Comparison of ENCODE assay signal across 23 mouse cellular contexts in the genomic region with DNA sequence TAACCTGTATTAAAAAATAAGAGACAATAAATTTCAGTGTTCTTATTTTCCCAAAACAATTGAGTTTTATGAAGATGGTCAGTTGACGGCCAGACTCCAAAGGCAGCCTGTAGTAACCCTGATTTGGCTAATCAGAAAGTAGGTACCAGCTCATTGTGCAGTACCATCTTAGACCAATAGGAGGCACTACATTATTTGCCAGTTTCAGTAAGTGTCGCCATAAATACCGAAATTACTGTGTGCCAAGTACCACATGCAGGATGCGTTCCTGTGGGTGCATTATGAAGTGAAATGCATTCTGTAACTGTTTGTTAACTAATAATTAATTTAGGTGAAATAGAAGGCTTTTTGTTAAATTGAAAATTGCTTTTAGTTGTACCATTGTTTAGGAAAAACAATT.
DNase-seq lines count a peak whose midpoint lies in the region; ATAC-seq and TF ChIP-seq lines count a peak whose summit lies in the region.
"Had no signal": no experiment of that assay in that cellular context is flagged by ENCODE, and none has a peak within 500 bp of the region (broad histone marks: within the 10 kb centered on the region; RNA-seq: fewer than 3 reads in every experiment).

No protein-coding gene starts in this region.

- TF ChIP-seq CTCF in liver, embryonic 14.5 days (IDR thresholded peaks at IDR 0.05; ENCODE audit: low read depth): peak; percentile 28; the same call in 1 of the 2 replicates
- TF ChIP-seq CTCF in G1E (IDR thresholded peaks at IDR 0.05; ENCODE audit: low read depth, low read length): peak; percentile 36; the same call in 1 of the 2 replicates

- DNase-seq in liver, embryonic 14.5 days (ENCODE audit: low read depth in 3 of 3, low spot score in 3 of 3): no peak
- DNase-seq in liver: no peak
- peak; percentile 28 for DNase-seq in A20 (ENCODE audit: low read depth, low spot score)
- DNase-seq in G1E (ENCODE audit: low spot score): no peak
- peak; percentile 3 for DNase-seq in induced T-regulatory cell, adult 2 months (ENCODE audit: low read depth)
- DNase-seq in right cerebral cortex, postnatal 25 days: no peak
- DNase-seq in heart, adult 8-10 months (ENCODE audit: low spot score): no peak
- DNase-seq: cerebellum, adult 2 months; cerebellum, postnatal 25 days; forebrain, postnatal 0 days; kidney, adult 18-20 months; kidney, postnatal 4 days; lung, embryonic 14.5 days; right cerebral cortex, postnatal 14 days; spleen, adult 18-20 months had no signal

- H3K36me3 ChIP-seq in liver, embryonic 14.5 days (replicated peaks; ENCODE audit: control insufficient read depth, insufficient read depth, low read depth): no peaks in the 10 kb centered on the region
- H3K36me3 ChIP-seq in G1E (replicated peaks): no peaks in the 10 kb centered on the region
- H3K36me3 ChIP-seq: embryonic facial prominence, embryonic 12.5 days; heart, embryonic 10.5 days; hindbrain, embryonic 10.5 days; limb, embryonic 10.5 days; midbrain, embryonic 13.5 days; neural tube, embryonic 12.5 days had no signal

- no peaks in the 10 kb centered on the region for H3K9me3 ChIP-seq in liver, embryonic 14.5 days (ENCODE audit: control insufficient read depth, low read length)
- no peaks in the 10 kb centered on the region for H3K9me3 ChIP-seq in G1E (replicated peaks)
- H3K9me3 ChIP-seq: embryonic facial prominence, embryonic 12.5 days; heart, embryonic 10.5 days; hindbrain, embryonic 10.5 days; limb, embryonic 10.5 days; megakaryocyte, embryonic 14.5 days; midbrain, embryonic 13.5 days; neural tube, embryonic 12.5 days had no signal

- no peak overlapping the region for H3K9ac ChIP-seq in liver, embryonic 14.5 days (replicated peaks)
- H3K9ac ChIP-seq: embryonic facial prominence, embryonic 12.5 days; forebrain, postnatal 0 days; lung, embryonic 14.5 days; midbrain, embryonic 13.5 days; neural tube, embryonic 12.5 days had no signal

- H3K4me1 ChIP-seq in liver, embryonic 14.5 days (replicated peaks; ENCODE audit: control insufficient read depth in 2 of 2, insufficient read depth in 2 of 2, low read length in 1 of 2): no peaks in the 10 kb centered on the region
- H3K4me1 ChIP-seq in G1E (ENCODE audit: insufficient read depth, low read depth, low read length): no peaks in the 10 kb centered on the region
- H3K4me1 ChIP-seq: embryonic facial prominence, embryonic 12.5 days; heart, embryonic 10.5 days; hindbrain, embryonic 10.5 days; limb, embryonic 10.5 days; megakaryocyte, embryonic 14.5 days; midbrain, embryonic 13.5 days; neural tube, embryonic 12.5 days had no signal

- no peaks in the 10 kb centered on the region for H3K27me3 ChIP-seq in liver, embryonic 14.5 days (ENCODE audit: control insufficient read depth, insufficient read depth, low read length)
- H3K27me3 ChIP-seq in G1E (ENCODE audit: insufficient read depth, low read length): no peaks in the 10 kb centered on the region
- H3K27me3 ChIP-seq: embryonic facial prominence, embryonic 12.5 days; megakaryocyte, embryonic 14.5 days; midbrain, embryonic 13.5 days; neural tube, embryonic 12.5 days had no signal

- H3K27ac ChIP-seq in liver, embryonic 14.5 days: no peak overlapping the region
- H3K27ac ChIP-seq: embryonic facial prominence, embryonic 12.5 days; heart, embryonic 10.5 days; hindbrain, embryonic 10.5 days; hindbrain, postnatal 0 days; limb, embryonic 10.5 days; midbrain, embryonic 13.5 days; neural tube, embryonic 12.5 days had no signal

- 75% methylated on average over 4 of the region's 4 CpGs for WGBS in liver, embryonic 14.5 days (ENCODE audit: insufficient replicate concordance)

- ATAC-seq in liver, embryonic 14.5 days (ENCODE audit: insufficient read depth): no peak
- no peak for ATAC-seq in G1E (ENCODE audit: extremely low read depth, insufficient number of reproducible peaks, low FRiP score, poor library complexity, severe bottlenecking)
- ATAC-seq: forebrain, postnatal 0 days; hindbrain, postnatal 0 days; midbrain, embryonic 13.5 days had no signal

- no peak for TF ChIP-seq EP300 in liver, embryonic 14.5 days (IDR thresholded peaks at IDR 0.05; ENCODE audit: low read depth)

- no peak overlapping the region for H3K4me3 ChIP-seq in liver, embryonic 14.5 days (ENCODE audit: insufficient read depth in 1 of 2, low read depth in 2 of 2, low read length in 2 of 2)
- no peak overlapping the region for H3K4me3 ChIP-seq in G1E (ENCODE audit: low read depth, low read length)
- H3K4me3 ChIP-seq: embryonic facial prominence, embryonic 12.5 days; heart, embryonic 10.5 days; hindbrain, embryonic 10.5 days; limb, embryonic 10.5 days; megakaryocyte, embryonic 14.5 days; midbrain, embryonic 13.5 days; neural tube, embryonic 12.5 days had no signal

- no peak overlapping the region for H3K4me2 ChIP-seq in liver, embryonic 14.5 days (ENCODE audit: low read depth)
- H3K4me2 ChIP-seq: embryonic facial prominence, embryonic 12.5 days; lung, embryonic 14.5 days; midbrain, embryonic 13.5 days; neural tube, embryonic 12.5 days had no signal

Comparison
In these comparisons a context has a peak if more than half of its experiments do, and no peak if none do; other contexts are left out.
1. DNase-seq: peak in A20 (single experiment) and induced T-regulatory cell, adult 2 months (single experiment); none in liver, embryonic 14.5 days (0 of 3), liver (single experiment), G1E (single experiment), right cerebral cortex, postnatal 25 days (single experiment) and heart, adult 8-10 months (single experiment).